Mouse (Mus musculus) testis, postnatal 14 days (tissue): Measurements from ENCODE around the gene Mta3.
A peak's percentile ranks its signal among the peaks of the same experiment; 100 is the strongest.

ENCODE experiments used
- DNase-seq: peaks from one replicate; pipeline ENCODE4 v3.0.0; 2021; ENCODE audit warnings: low spot score

The Mta3 gene

GRCm38 (mm10) chr17:83810285-83810684 is 104.3 kb downstream of the Mta3 start:
- DNase-seq = no peak

- DNase-seq = no peak
Observed at GRCm38 (mm10) chr17:83812200-83812944, 106.4 kb downstream of the Mta3 start.

- DNase-seq = no peak
Observed at GRCm38 (mm10) chr17:83813050-83813449, 107.1 kb downstream of the Mta3 start.

GRCm38 (mm10) chr17:83816996-83817395 is 111.0 kb downstream of the Mta3 start:
- DNase-seq = no peak

GRCm38 (mm10) chr17:83819503-83819902 is 113.5 kb downstream of the Mta3 start:
- no peak for DNase-seq

- no peak for DNase-seq
Observed at GRCm38 (mm10) chr17:83820701-83821100, 114.7 kb downstream of the Mta3 start.

GRCm38 (mm10) chr17:83821876-83822275 is 115.9 kb downstream of the Mta3 start:
- DNase-seq = no peak

GRCm38 (mm10) chr17:83823835-83824234 is 117.9 kb downstream of the Mta3 start:
- no peak for DNase-seq

- DNase-seq = no peak
Observed at GRCm38 (mm10) chr17:83829356-83829755, 123.4 kb downstream of the Mta3 start.

GRCm38 (mm10) chr17:83830616-83831292 is 124.8 kb downstream of the Mta3 start:
- no peak for DNase-seq

GRCm38 (mm10) chr17:83834120-83834519 is 128.2 kb downstream of the Mta3 start:
- DNase-seq = peak; percentile 63

- DNase-seq = no peak
Observed at GRCm38 (mm10) chr17:83836048-83836447, 130.1 kb downstream of the Mta3 start.

GRCm38 (mm10) chr17:83837659-83838190 is 131.8 kb downstream of the Mta3 start:
- DNase-seq = no peak

GRCm38 (mm10) chr17:83839132-83839531 is 133.2 kb downstream of the Mta3 start:
- no peak for DNase-seq

- DNase-seq = no peak
Observed at GRCm38 (mm10) chr17:83841011-83841410, 135.0 kb downstream of the Mta3 start.

GRCm38 (mm10) chr17:83843780-83844179 is 137.8 kb downstream of the Mta3 start:
- peak; percentile 79 for DNase-seq

- DNase-seq = no peak
Observed at GRCm38 (mm10) chr17:83845538-83845937, 139.6 kb downstream of the Mta3 start.

- no peak for DNase-seq
Observed at GRCm38 (mm10) chr17:83846301-83847021, 140.5 kb downstream of the Mta3 start.

- DNase-seq = no peak
Observed at GRCm38 (mm10) chr17:83847100-83847499, 141.1 kb downstream of the Mta3 start.

- DNase-seq = no peak
Observed at GRCm38 (mm10) chr17:83847815-83848214, 141.9 kb downstream of the Mta3 start, which contains the start of gene Haao. Gene Haao (minus strand): TSS chr17:83847963.

GRCm38 (mm10) chr17:83848482-83848881 is 142.5 kb downstream of the Mta3 start:
- no peak for DNase-seq

GRCm38 (mm10) chr17:83849081-83849675 is 143.2 kb downstream of the Mta3 start:
- DNase-seq = no peak
